Mouse (Mus musculus): Measurements from ENCODE around the gene Akap12.

Akap12 gene

DNA sequence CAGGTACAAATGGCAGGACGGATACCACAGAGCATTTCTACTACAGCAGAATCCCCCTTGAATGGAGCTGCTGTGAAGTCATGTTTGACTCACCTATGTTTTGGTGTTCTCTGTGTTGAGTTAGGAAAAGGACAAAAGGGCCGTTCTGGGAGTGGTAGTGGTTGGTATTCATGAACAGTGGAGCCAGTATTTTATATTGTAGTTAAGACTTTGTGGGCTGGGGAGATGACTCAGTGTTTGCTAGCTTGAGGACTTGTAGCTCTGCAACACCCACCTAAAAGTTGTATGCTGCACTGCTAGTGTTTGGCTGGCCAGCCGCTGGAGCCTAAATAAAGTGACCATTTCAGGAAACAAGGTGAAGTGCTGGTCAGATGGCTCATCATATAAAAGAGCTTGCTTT, 129.1 kb downstream of the Akap12 start:
- DNase-seq (ENCODE audit: low read depth, low spot score), result no peak

GRCm38 (mm10) chr10:4398058-4398457, 131.9 kb downstream of the Akap12 start:
- DNase-seq (ENCODE audit: low read depth, low spot score), result no peak

DNA sequence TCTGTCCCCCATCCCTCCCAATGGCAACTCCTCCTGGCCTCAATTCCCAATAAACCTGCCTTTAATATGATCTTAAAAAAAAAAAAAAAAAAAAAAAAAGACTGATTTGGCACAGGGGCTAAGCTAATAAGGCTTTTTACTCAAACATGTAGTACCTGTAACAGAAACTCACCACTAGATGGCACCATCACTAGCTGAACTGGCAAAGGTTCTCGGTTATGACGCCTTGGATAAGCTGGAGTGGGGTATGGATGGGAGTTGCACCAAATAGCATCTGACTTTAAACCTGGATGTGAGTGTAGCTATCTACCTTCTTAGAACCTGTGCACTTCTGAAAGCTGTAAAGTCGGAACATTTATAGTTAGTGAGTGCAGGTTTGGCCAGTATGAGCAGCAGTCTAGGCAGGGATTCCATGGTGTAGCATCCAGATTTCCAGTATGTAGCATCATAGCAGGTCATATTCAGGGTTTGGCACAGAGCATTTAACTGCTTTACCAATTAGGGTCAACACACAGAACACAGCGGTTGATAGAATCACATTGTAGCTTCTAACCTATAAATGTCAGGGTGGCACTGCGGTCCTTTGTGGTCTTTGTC, 138.8 kb downstream of the Akap12 start:
- DNase-seq (ENCODE audit: low read depth, low spot score), result no peak

- no peak for DNase-seq (ENCODE audit: low read depth, low spot score)
These were observed 139.3 kb downstream of the Akap12 start for GRCm38 (mm10) chr10:4405511-4405910.

DNA sequence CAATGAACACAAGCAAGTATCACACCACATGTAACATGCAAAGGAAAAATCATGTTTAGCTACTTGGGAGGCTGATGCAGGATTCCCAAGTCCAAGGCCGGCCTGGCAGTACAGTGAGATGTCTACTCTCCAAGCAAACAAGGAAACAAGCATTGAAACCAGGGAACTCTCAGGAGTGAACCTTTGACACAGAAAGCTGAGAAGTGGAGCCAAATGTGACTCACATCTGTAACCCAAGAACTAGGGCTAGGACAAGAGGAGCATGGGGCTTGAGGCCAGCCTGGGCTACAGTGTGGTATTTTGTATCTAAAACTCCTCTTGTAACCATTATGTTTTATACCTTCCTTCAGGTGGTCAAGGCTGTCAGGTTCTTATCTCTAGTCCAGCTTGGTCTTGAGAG, 141.0 kb downstream of the Akap12 start:
- no peak for DNase-seq (ENCODE audit: low read depth, low spot score)
